ENCODE assay signal across 15 mouse cellular contexts in the genomic region with DNA sequence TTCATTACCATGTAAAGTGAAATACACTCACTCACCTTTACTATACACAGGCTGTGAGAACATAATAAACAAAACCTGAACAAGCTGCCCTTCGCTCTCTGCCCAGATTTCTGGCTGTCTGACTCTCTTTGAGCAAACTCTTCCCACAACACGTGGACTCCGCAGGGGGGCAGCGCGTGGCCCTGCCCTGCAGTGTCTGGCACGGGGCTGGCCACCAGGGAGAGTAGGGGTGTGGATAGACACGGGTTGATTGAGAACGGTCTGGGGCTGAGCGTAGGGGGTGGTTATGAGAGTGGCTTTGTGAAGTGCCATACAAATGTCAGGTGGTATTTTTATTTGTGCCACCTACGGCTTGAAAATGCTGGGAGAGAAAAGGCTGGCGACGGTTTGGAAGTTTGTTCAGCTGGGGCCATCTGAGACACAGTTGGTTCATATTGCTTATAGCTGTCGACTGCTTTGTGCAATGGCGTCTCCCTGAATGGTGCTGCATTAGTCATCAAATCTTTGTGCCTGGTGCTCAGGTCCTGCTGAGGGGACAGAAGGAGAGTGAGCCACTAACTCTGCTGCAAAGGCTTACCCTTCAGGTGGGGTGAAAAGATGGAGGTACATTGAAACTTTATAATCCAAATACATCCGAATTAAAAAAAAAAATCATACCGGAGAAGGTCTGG. TPM values are rescaled to one million over a fixed set of nuclear protein-coding genes. Genes with fewer than 3 reads are reported as not detected.
A peak's percentile ranks its signal among the peaks of the same experiment; 100 is the strongest.
DNase-seq lines count a peak whose midpoint lies in the region; ATAC-seq lines count a peak whose summit lies in the region.
"Had no signal": no experiment of that assay in that cellular context is flagged by ENCODE, and none has a peak within 500 bp of the region (broad histone marks: within the 10 kb centered on the region; RNA-seq: fewer than 3 reads in every experiment).

No protein-coding gene starts in this region.

- H3K27me3 ChIP-seq in embryonic facial prominence, embryonic 11.5 days (ENCODE audit: control insufficient read depth, insufficient read depth, low read length) = no peaks in the 10 kb centered on the region
- peaks cover 7% of the 10 kb centered on the region; the same call in 1 of the 2 replicates for H3K27me3 ChIP-seq in embryonic facial prominence, embryonic 10.5 days (replicated peaks; ENCODE audit: low read depth, poor library complexity, severe bottlenecking)
- H3K27me3 ChIP-seq in limb, embryonic 10.5 days (ENCODE audit: low read depth, poor library complexity, severe bottlenecking) = no peaks in the 10 kb centered on the region

- no peak overlapping the region for H3K4me2 ChIP-seq in embryonic facial prominence, embryonic 11.5 days (ENCODE audit: low read depth, low read length)
- H3K4me2 ChIP-seq: lung, embryonic 15.5 days had no signal

- no peaks in the 10 kb centered on the region for H3K4me1 ChIP-seq in embryonic facial prominence, embryonic 11.5 days (ENCODE audit: control insufficient read depth, insufficient read depth, low read length)
- peaks cover 44% of the 10 kb centered on the region for H3K4me1 ChIP-seq in embryonic facial prominence, embryonic 10.5 days
- H3K4me1 ChIP-seq in limb, embryonic 10.5 days = peaks cover 40% of the 10 kb centered on the region
- H3K4me1 ChIP-seq: lung, embryonic 15.5 days had no signal

- H3K4me3 ChIP-seq in embryonic facial prominence, embryonic 11.5 days (ENCODE audit: low read depth, low read length) = no peak overlapping the region
- no peak overlapping the region for H3K4me3 ChIP-seq in embryonic facial prominence, embryonic 10.5 days
- no peak overlapping the region for H3K4me3 ChIP-seq in limb, embryonic 10.5 days
- H3K4me3 ChIP-seq: left cerebral cortex, adult 2 months; lung, embryonic 15.5 days had no signal

- WGBS in embryonic facial prominence, embryonic 11.5 days = 68% methylated on average over 16 of the region's 16 CpGs
- 74% methylated on average over 16 of the region's 16 CpGs for WGBS in embryonic facial prominence, embryonic 10.5 days
- WGBS in limb, embryonic 10.5 days = 80% methylated on average over 16 of the region's 16 CpGs

- no peak for DNase-seq in embryonic facial prominence, embryonic 11.5 days (ENCODE audit: low spot score)
- no peak for DNase-seq in embryonic facial prominence, embryonic 10.5 days (ENCODE audit: low spot score)
- peak; percentile 33 for DNase-seq in A20 (ENCODE audit: low read depth, low spot score)
- peak; percentile 74 for DNase-seq in cerebellum, postnatal 10 days
- DNase-seq in limb, embryonic 10.5 days (ENCODE audit: low spot score) = no peak
- no peak for DNase-seq in adrenal gland, postnatal 14 days
- no peak for DNase-seq in ovary, postnatal 14 days (ENCODE audit: low spot score)
- no peak for DNase-seq in right cerebral cortex, postnatal 25 days
- DNase-seq: adrenal gland, adult 8-10 months; gastrocnemius, postnatal 10 days; thymus, adult 18-20 months had no signal

- H3K9ac ChIP-seq in embryonic facial prominence, embryonic 11.5 days (replicated peaks; ENCODE audit: low read length) = no peak overlapping the region
- H3K9ac ChIP-seq: lung, embryonic 15.5 days had no signal

- H3K27ac ChIP-seq in embryonic facial prominence, embryonic 11.5 days (replicated peaks; ENCODE audit: low read depth, low read length) = no peak overlapping the region
- no peak overlapping the region for H3K27ac ChIP-seq in embryonic facial prominence, embryonic 10.5 days (replicated peaks)
- peak overlapping the region; percentile 53; the same call in 1 of the 2 replicates for H3K27ac ChIP-seq in limb, embryonic 10.5 days
- H3K27ac ChIP-seq: hindbrain, postnatal 0 days; left cerebral cortex, adult 2 months; lung, embryonic 15.5 days had no signal

- ATAC-seq in embryonic facial prominence, embryonic 11.5 days (replicated peaks; ENCODE audit: insufficient number of reproducible peaks, low FRiP score, low TSS enrichment, low read depth) = 0 out of 2 replicates have a peak, but pooled peaks have one; percentile 26
- ATAC-seq: hindbrain, postnatal 0 days had no signal

- no peaks in the 10 kb centered on the region for H3K9me3 ChIP-seq in embryonic facial prominence, embryonic 11.5 days (replicated peaks; ENCODE audit: control insufficient read depth, low read length)
- H3K9me3 ChIP-seq in embryonic facial prominence, embryonic 10.5 days = no peaks in the 10 kb centered on the region
- no peaks in the 10 kb centered on the region for H3K9me3 ChIP-seq in limb, embryonic 10.5 days (replicated peaks)
- H3K9me3 ChIP-seq: lung, embryonic 15.5 days had no signal

- no peaks in the 10 kb centered on the region for H3K36me3 ChIP-seq in embryonic facial prominence, embryonic 11.5 days (replicated peaks; ENCODE audit: control insufficient read depth, insufficient read depth, low read depth, low read length)
- H3K36me3 ChIP-seq in embryonic facial prominence, embryonic 10.5 days (replicated peaks) = no peaks in the 10 kb centered on the region
- no peaks in the 10 kb centered on the region for H3K36me3 ChIP-seq in limb, embryonic 10.5 days
- H3K36me3 ChIP-seq: lung, embryonic 15.5 days had no signal

RNA-seq across cellular contexts. Expression of a gene that starts 42.4 kb away (rescaled TPM):
- 6.5 and 6.7 TPM in 2 replicates for polyA plus RNA-seq in embryonic facial prominence, embryonic 11.5 days (2014; fragmentation: Nextera tagmentation; extraction: Ambion mirVana)
- 7.9 and 9.5 TPM in 2 replicates for polyA plus RNA-seq in embryonic facial prominence, embryonic 10.5 days (2016; fragmentation: Nextera tagmentation; extraction: Ambion mirVana)
- polyA plus RNA-seq in limb, embryonic 10.5 days (2016; fragmentation: Nextera tagmentation; extraction: Ambion mirVana) = 3.1 and 6.0 TPM in 2 replicates
- 2.9 TPM in 2 replicates for total RNA-seq in adrenal gland, postnatal 14 days (2021)
- total RNA-seq: MEL had no signal

RNA-seq across cellular contexts. Expression of a gene that starts 44.9 kb away (rescaled TPM):
- 1.9 and 2.6 TPM in 2 replicates for polyA plus RNA-seq in embryonic facial prominence, embryonic 11.5 days (2014; fragmentation: Nextera tagmentation; extraction: Ambion mirVana)
- 2.3 and 2.6 TPM in 2 replicates for polyA plus RNA-seq in embryonic facial prominence, embryonic 10.5 days (2016; fragmentation: Nextera tagmentation; extraction: Ambion mirVana)
- polyA plus RNA-seq in limb, embryonic 10.5 days (2016; fragmentation: Nextera tagmentation; extraction: Ambion mirVana) = 0.28 and 0.61 TPM in 2 replicates
- 0.07 and 0.41 TPM in 2 replicates for total RNA-seq in adrenal gland, postnatal 14 days (2021)
- total RNA-seq: MEL had no signal

RNA-seq across cellular contexts. Expression of a gene that starts 51.5 kb away (rescaled TPM):
- polyA plus RNA-seq in embryonic facial prominence, embryonic 11.5 days (2014; fragmentation: Nextera tagmentation; extraction: Ambion mirVana) = 14.5 and 15.0 TPM in 2 replicates
- polyA plus RNA-seq in embryonic facial prominence, embryonic 10.5 days (2016; fragmentation: Nextera tagmentation; extraction: Ambion mirVana) = 8.0 and 9.5 TPM in 2 replicates
- 4.0 and 8.2 TPM in 2 replicates for polyA plus RNA-seq in limb, embryonic 10.5 days (2016; fragmentation: Nextera tagmentation; extraction: Ambion mirVana)
- total RNA-seq in adrenal gland, postnatal 14 days (2021) = 10.0 and 13.1 TPM in 2 replicates

Comparison
In these comparisons a context has a peak if more than half of its experiments do, and no peak if none do; other contexts are left out.
1. DNase-seq: peak in A20 (single experiment) and cerebellum, postnatal 10 days (2 of 2); none in embryonic facial prominence, embryonic 11.5 days (single experiment), embryonic facial prominence, embryonic 10.5 days (single experiment), limb, embryonic 10.5 days (single experiment), adrenal gland, postnatal 14 days (single experiment), ovary, postnatal 14 days (single experiment) and right cerebral cortex, postnatal 25 days (single experiment).